Mouse (Mus musculus): Measurements from ENCODE around the gene Inpp5f. TPM values are rescaled to one million over a fixed set of nuclear protein-coding genes. Genes with fewer than 3 reads are reported as not detected.
A peak's percentile ranks its signal among the peaks of the same experiment; 100 is the strongest.
"Not testable (repeated sequence)": the region's sequence is repeated elsewhere in the genome, so short reads cannot be mapped to it uniquely, and the experiment has no call there.

Inpp5f gene
- total RNA-seq, 2 experiments from 2014 or later: 2.2 to 3.8 TPM

- ATAC-seq (replicated peaks; ENCODE audit: low FRiP score, poor library complexity, severe bottlenecking): no peak
These were observed 30.4 kb downstream of the Inpp5f start for GRCm38 (mm10) chr7:128641571-128641970.

GRCm38 (mm10) chr7:128642386-128642785, 31.3 kb downstream of the Inpp5f start:
- ATAC-seq (replicated peaks; ENCODE audit: low FRiP score, poor library complexity, severe bottlenecking): no peak

- no peak for ATAC-seq (replicated peaks; ENCODE audit: low FRiP score, poor library complexity, severe bottlenecking)
These were observed 45.8 kb downstream of the Inpp5f start for GRCm38 (mm10) chr7:128656970-128657369.

GRCm38 (mm10) chr7:128663906-128664305, 52.8 kb downstream of the Inpp5f start:
- ATAC-seq (replicated peaks; ENCODE audit: low FRiP score, poor library complexity, severe bottlenecking): no peak

- ATAC-seq (replicated peaks; ENCODE audit: low FRiP score, poor library complexity, severe bottlenecking): no peak
These were observed 53.8 kb downstream of the Inpp5f start for GRCm38 (mm10) chr7:128664861-128665377.

- ATAC-seq (replicated peaks; ENCODE audit: low FRiP score, poor library complexity, severe bottlenecking): no peak
These were observed 56.7 kb downstream of the Inpp5f start for GRCm38 (mm10) chr7:128667788-128668187.

GRCm38 (mm10) chr7:128668831-128669230, 57.7 kb downstream of the Inpp5f start:
- no peak for ATAC-seq (replicated peaks; ENCODE audit: low FRiP score, poor library complexity, severe bottlenecking)

GRCm38 (mm10) chr7:128671952-128672351, 60.8 kb downstream of the Inpp5f start:
- no peak for ATAC-seq (replicated peaks; ENCODE audit: low FRiP score, poor library complexity, severe bottlenecking)

- no peak for ATAC-seq (replicated peaks; ENCODE audit: low FRiP score, poor library complexity, severe bottlenecking)
These were observed 61.4 kb downstream of the Inpp5f start for GRCm38 (mm10) chr7:128672408-128673010.

- ATAC-seq (replicated peaks; ENCODE audit: low FRiP score, poor library complexity, severe bottlenecking): no peak
These were observed 67.4 kb downstream of the Inpp5f start for GRCm38 (mm10) chr7:128678546-128678945.

GRCm38 (mm10) chr7:128687821-128688564, 76.9 kb downstream of the Inpp5f start:
- peak; percentile 74 for ATAC-seq (replicated peaks; ENCODE audit: low FRiP score, poor library complexity, severe bottlenecking)

GRCm38 (mm10) chr7:128689347-128689746, 78.2 kb downstream of the Inpp5f start:
- ATAC-seq (replicated peaks; ENCODE audit: low FRiP score, poor library complexity, severe bottlenecking): no peak

- 0 out of 2 replicates have a peak, but pooled peaks have one; percentile 64 for ATAC-seq (replicated peaks; ENCODE audit: low FRiP score, poor library complexity, severe bottlenecking)
These were observed 78.9 kb downstream of the Inpp5f start for GRCm38 (mm10) chr7:128690070-128690469.

- ATAC-seq (replicated peaks; ENCODE audit: low FRiP score, poor library complexity, severe bottlenecking): no peak
These were observed 79.7 kb downstream of the Inpp5f start for GRCm38 (mm10) chr7:128690796-128691195.

- ATAC-seq (replicated peaks; ENCODE audit: low FRiP score, poor library complexity, severe bottlenecking): no peak
These were observed 81.0 kb downstream of the Inpp5f start for GRCm38 (mm10) chr7:128692163-128692562.

- ATAC-seq (replicated peaks; ENCODE audit: low FRiP score, poor library complexity, severe bottlenecking): no peak
These were observed 83.7 kb downstream of the Inpp5f start for GRCm38 (mm10) chr7:128694848-128695247.

- not testable (repeated sequence) for ATAC-seq (replicated peaks; ENCODE audit: low FRiP score, poor library complexity, severe bottlenecking)
These were observed 88.8 kb downstream of the Inpp5f start for GRCm38 (mm10) chr7:128699959-128700358.

- ATAC-seq (replicated peaks; ENCODE audit: low FRiP score, poor library complexity, severe bottlenecking): peak; percentile 78
These were observed 94.6 kb downstream of the Inpp5f start for GRCm38 (mm10) chr7:128705735-128706134.

GRCm38 (mm10) chr7:128717991-128718390, 106.9 kb downstream of the Inpp5f start:
- ATAC-seq (replicated peaks; ENCODE audit: low FRiP score, poor library complexity, severe bottlenecking): no peak

GRCm38 (mm10) chr7:128724761-128725160, 113.6 kb downstream of the Inpp5f start:
- ATAC-seq (replicated peaks; ENCODE audit: low FRiP score, poor library complexity, severe bottlenecking): peak; percentile 79; the same call in 1 of the 2 replicates

- ATAC-seq (replicated peaks; ENCODE audit: low FRiP score, poor library complexity, severe bottlenecking): no peak
These were observed 114.1 kb downstream of the Inpp5f start for GRCm38 (mm10) chr7:128725189-128725588.

Measured in erythroid progenitor cell, adult 5-6 weeks (primary cell).